Mouse (Mus musculus): ENCODE measurements around the gene Fpr-rs4. TPM values are rescaled to one million over a fixed set of nuclear protein-coding genes. Genes with fewer than 3 reads are reported as not detected.

Gene Fpr-rs4
- not detected in 2 replicates for polyA plus RNA-seq (2012; rRNA removed)

DNA sequence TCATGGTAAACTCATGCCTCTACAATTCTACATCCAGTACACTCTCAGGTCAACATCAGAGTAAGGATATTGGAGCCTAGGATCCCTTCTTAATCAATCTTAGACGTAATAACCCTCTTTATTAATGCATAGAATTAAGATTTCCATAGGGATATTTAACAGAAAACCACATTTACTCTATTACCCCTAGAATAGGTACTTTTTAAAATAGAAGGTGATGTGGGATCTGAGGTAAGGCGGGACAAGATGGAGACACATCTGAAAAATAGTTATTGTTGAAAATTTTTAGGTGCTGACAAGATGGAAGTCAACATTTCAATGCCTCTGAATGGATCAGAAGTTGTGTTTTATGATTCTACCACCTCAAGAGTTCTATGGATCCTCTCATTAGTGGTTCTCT is at the start of gene Fpr-rs4:
Gene Fpr-rs4 (plus strand): TSS at position 301 of the 400 bp plus-strand sequence.

DNA sequence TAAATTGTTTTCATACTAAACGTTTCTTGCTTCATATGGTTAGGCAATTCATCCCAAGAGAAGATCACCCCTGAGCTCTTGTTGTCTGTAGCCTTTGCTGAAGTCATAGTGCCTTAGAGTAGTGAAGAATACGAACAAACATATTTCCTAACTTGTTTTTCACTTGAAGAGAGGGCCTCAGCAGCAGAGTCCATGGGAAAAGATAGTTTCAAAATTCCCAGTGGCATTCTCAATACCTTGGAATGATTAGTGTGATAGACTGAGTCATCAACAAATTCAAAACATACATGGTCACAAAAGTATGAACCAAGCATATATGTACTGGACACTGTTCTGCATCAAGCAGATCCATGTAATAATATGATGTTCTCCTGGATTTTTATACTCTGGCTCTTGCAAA is 27.6 kb downstream of the Fpr-rs4 start, which contains the start of gene Vmn2r124:
Gene Vmn2r124 (plus strand): TSS at position 301 of the 400 bp plus-strand sequence.

Other genes starting within 250 kb of the Fpr-rs4 start
- 13.5 and 14.3 TPM in 2 replicates for gene Spaca6, start 194.6 kb upstream of the Fpr-rs4 start, polyA plus RNA-seq (2012; rRNA removed)
- 0.45 and 0.58 TPM in 2 replicates for gene Has1, start 166.5 kb upstream of the Fpr-rs4 start, polyA plus RNA-seq (2012; rRNA removed)
- gene Fpr1, start 137.8 kb upstream of the Fpr-rs4 start, polyA plus RNA-seq (2012; rRNA removed), result 0.14 and 0.19 TPM in 2 replicates
- 0.14 and 0.16 TPM in 2 replicates for gene Fpr2, start 133.9 kb upstream of the Fpr-rs4 start, polyA plus RNA-seq (2012; rRNA removed)
- not detected in 2 replicates for gene Fpr3, start 133.9 kb upstream of the Fpr-rs4 start, polyA plus RNA-seq (2012; rRNA removed)
- gene Vmn2r124, start 27.7 kb downstream of the Fpr-rs4 start, polyA plus RNA-seq (2012; rRNA removed), result not detected in 2 replicates
- not detected in 2 replicates for gene Vmn2r91, start 63.3 kb downstream of the Fpr-rs4 start, polyA plus RNA-seq (2012; rRNA removed)
- gene Vmn2r92, start 130.2 kb downstream of the Fpr-rs4 start, polyA plus RNA-seq (2012; rRNA removed), result not detected in 2 replicates

Measured in colon, adult 2 months (tissue).